Mouse (Mus musculus) stomach, embryonic 16.5 days (tissue): ENCODE data around the gene Tmem273. TPM values are rescaled to one million over a fixed set of nuclear protein-coding genes. Genes with fewer than 3 reads are reported as not detected.

ENCODE experiments used
- ATAC-seq: fragments of 200-750 bp; cut with Nextera tagmentation; 2 replicates; pipeline ENCODE4 v1.8.0; 2017; ENCODE audit warnings: moderate number of reproducible peaks, moderate TSS enrichment; ENCODE audit not compliant: insufficient read depth, low FRiP score
- H3K27ac ChIP-seq: fragments of 300-500 bp; sonication (generic); 2 replicates; pipeline ENCODE4 v1.5.1; 2014; ENCODE audit warnings: low read length
- H3K27me3 ChIP-seq: fragments of 300-500 bp; sonication (generic); 2 replicates; pipeline ENCODE4 v1.6.1; 2014; ENCODE audit warnings: low read length, control low read depth, mixed read lengths; ENCODE audit not compliant: control insufficient read depth, insufficient read depth
- H3K36me3 ChIP-seq: fragments of 300-500 bp; sonication (generic); 2 replicates; pipeline ENCODE4 v1.6.1; 2014; ENCODE audit warnings: low read length; ENCODE audit not compliant: control insufficient read depth, insufficient read depth
- H3K4me1 ChIP-seq: fragments of 300-500 bp; sonication (generic); 2 replicates; pipeline ENCODE4 v1.6.1; 2014; ENCODE audit warnings: low read length, control low read depth, mixed read lengths; ENCODE audit not compliant: control insufficient read depth, insufficient read depth
- H3K4me2 ChIP-seq: fragments of 300-500 bp; sonication (generic); 2 replicates; pipeline ENCODE4 v1.6.1; 2014; ENCODE audit warnings: low read depth, low read length, mixed read lengths
- H3K4me3 ChIP-seq: fragments of 300-500 bp; sonication (generic); replicated peaks from 2 replicates; pipeline ENCODE4 v1.5.1; 2014; ENCODE audit warnings: mild to moderate bottlenecking, low read length
- H3K9ac ChIP-seq: fragments of 300-500 bp; sonication (generic); 2 replicates; pipeline ENCODE4 v1.6.1; 2014; ENCODE audit warnings: low read length
- H3K9me3 ChIP-seq: fragments of 300-500 bp; sonication (generic); replicated peaks from 2 replicates; pipeline ENCODE4 v1.6.1; 2016; ENCODE audit warnings: low read length, control low read depth; ENCODE audit not compliant: control insufficient read depth
- WGBS: fragments of 180-500 bp; shearing (Covaris S2); extraction: QIAGEN DNeasy Blood & Tissue Kit; methylation state at CpG from one replicate; pipeline ENCODE4 v1.1.7; 2014; 5-methylcytosine and 5-hydroxymethylcytosine counted together
- polyA plus RNA-seq: library from polyadenylated mRNA; unstranded; fragments of >200 nt; fragmentation: Nextera tagmentation; extraction: Ambion mirVana; gene quantifications from 2 replicates; pipeline ENCODE4 v1.2.1, GENCODE M21; 2015

Tmem273 gene
- polyA plus RNA-seq, 1 experiment from 2014 or later: 1.5 TPM

DNA sequence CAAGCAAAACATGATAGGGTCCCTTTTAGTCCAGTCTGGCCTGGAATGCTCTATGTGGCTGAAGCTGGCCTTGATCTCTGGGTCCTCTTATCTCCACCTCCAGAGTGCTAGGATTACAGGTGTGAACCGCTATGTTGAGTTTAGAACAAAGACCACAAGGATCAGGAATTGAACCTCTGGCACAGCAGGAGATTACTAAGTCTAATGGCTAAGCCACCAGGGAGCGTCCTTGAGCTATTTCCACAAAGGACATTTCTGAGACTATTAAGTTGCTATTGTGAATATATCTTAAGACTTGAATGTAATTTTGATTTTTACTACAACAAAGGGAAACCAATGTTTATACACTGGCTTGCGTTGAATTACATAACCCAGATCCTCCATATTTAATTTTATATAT, 13.0 kb upstream of the Tmem273 start:
- no peak overlapping the region for H3K4me2 ChIP-seq
- H3K27ac ChIP-seq: no peak overlapping the region
- no peaks in the 10 kb centered on the region for H3K36me3 ChIP-seq
- H3K4me1 ChIP-seq: no peaks in the 10 kb centered on the region
- H3K9ac ChIP-seq: no peak overlapping the region
- no peaks in the 10 kb centered on the region for H3K9me3 ChIP-seq
- no peak overlapping the region for H3K4me3 ChIP-seq
- H3K27me3 ChIP-seq: no peaks in the 10 kb centered on the region
- 51% methylated on average over 3 of the region's 3 CpGs for WGBS
- ATAC-seq: no peak

DNA sequence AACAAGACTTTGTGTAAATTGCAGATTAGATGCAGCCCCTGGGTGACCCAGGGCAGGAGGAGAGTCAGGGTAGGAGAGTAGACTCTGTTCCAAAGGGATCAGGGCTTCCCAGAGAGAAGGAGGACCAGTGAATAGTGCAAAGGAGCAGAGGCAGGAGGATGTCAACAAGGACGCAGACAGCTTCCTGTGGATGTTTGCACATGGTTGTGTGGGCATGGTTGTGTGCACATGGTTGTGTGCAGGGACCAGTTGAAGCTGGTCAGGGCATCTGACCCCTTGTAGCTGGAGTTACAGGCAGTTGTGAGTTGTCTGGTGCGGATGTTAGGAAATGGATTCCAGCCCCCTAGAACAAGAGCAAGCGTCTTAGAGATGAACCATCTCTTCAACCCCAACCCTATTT, 12.3 kb upstream of the Tmem273 start:
- ATAC-seq: no peak
- Histone ChIP-seq H3K27ac (no peak overlapping the region), H3K36me3 (no peaks in the 10 kb centered on the region), H3K4me3 (no peak overlapping the region), H3K9ac (no peak overlapping the region), H3K4me2 (no peak overlapping the region), H3K4me1 (no peaks in the 10 kb centered on the region), H3K9me3 (no peaks in the 10 kb centered on the region), H3K27me3 (no peaks in the 10 kb centered on the region)
- WGBS: 85% methylated on average over 3 of the region's 3 CpGs

DNA sequence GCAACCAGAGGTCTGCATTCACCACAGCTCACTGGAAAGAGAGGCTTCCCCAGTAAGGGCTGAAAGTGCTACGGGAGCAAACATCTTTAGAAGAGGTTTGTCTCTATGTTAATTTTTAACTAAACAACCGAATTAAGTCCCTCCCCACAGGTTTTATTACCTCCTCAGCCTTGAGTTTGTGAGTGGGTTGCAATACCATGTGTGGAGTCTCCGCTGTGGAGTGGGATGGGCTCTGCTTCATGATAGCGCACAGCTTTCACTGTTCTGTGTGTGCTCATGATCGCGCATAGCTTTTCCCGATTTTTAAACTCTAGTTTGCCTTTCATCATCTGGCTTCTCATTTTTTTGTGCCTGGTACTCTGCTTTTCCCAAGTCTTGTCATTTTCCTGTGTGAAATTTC, 9.7 kb upstream of the Tmem273 start:
- no peaks in the 10 kb centered on the region for H3K36me3 ChIP-seq
- no peak overlapping the region for H3K4me3 ChIP-seq
- no peaks in the 10 kb centered on the region for H3K27me3 ChIP-seq
- WGBS: 76% methylated on average over 7 of the region's 7 CpGs
- no peak for ATAC-seq
- no peak overlapping the region for H3K9ac ChIP-seq
- H3K4me1 ChIP-seq: no peaks in the 10 kb centered on the region
- H3K9me3 ChIP-seq: no peaks in the 10 kb centered on the region
- no peak overlapping the region for H3K27ac ChIP-seq
- no peak overlapping the region for H3K4me2 ChIP-seq

DNA sequence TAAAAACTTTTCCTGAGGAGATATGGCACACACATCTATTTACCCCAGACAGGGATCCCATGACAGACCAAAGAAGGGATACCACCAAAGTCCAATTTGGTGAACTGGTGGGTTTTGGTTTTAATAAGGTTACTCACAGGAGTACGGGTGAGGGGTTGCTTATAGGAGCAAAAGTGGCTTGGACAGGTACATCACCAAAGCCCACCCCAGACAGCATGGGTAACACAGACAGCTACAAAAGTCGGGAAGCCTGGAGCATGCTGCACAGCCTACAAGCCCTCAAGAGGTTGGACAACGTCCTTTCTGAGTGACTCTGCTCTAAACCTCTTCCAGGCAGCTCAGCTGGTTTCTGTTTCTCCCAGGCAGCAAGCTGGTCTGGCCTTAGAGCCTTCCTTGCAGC, 7.4 kb upstream of the Tmem273 start:
- no peak overlapping the region for H3K4me2 ChIP-seq
- H3K4me1 ChIP-seq: no peaks in the 10 kb centered on the region
- H3K9ac ChIP-seq: no peak overlapping the region
- no peak for ATAC-seq
- WGBS: 82% methylated on average over 3 of the region's 3 CpGs
- H3K27ac ChIP-seq: no peak overlapping the region
- H3K4me3 ChIP-seq: no peak overlapping the region
- H3K9me3 ChIP-seq: no peaks in the 10 kb centered on the region
- no peaks in the 10 kb centered on the region for H3K36me3 ChIP-seq
- H3K27me3 ChIP-seq: no peaks in the 10 kb centered on the region

DNA sequence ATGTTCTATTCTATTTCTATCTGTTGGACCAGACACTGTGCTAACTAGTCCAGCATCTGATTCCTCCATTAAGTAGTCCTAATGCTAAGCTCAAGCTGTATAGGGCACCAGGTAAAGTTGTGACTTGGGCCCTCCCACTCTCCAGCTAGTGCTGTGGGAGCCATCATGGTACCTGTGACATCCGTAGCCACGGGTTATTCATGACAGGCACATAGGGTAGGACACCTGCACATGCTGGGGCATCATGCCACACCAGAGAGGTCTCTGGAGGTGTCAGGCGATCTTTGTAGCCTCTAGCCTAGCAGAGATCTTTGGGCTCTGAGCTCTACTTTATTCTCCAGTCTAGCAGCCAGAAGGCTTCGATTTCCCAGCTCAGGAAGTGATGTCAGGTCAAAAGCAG, 2.9 kb upstream of the Tmem273 start:
- 88% methylated on average over 4 of the region's 4 CpGs for WGBS
- Histone ChIP-seq H3K36me3 (no peaks in the 10 kb centered on the region), H3K4me3 (no peak overlapping the region), H3K4me2 (no peak overlapping the region), H3K9ac (no peak overlapping the region), H3K4me1 (no peaks in the 10 kb centered on the region), H3K27ac (no peak overlapping the region), H3K27me3 (no peaks in the 10 kb centered on the region), H3K9me3 (no peaks in the 10 kb centered on the region)
- ATAC-seq: no peak

DNA sequence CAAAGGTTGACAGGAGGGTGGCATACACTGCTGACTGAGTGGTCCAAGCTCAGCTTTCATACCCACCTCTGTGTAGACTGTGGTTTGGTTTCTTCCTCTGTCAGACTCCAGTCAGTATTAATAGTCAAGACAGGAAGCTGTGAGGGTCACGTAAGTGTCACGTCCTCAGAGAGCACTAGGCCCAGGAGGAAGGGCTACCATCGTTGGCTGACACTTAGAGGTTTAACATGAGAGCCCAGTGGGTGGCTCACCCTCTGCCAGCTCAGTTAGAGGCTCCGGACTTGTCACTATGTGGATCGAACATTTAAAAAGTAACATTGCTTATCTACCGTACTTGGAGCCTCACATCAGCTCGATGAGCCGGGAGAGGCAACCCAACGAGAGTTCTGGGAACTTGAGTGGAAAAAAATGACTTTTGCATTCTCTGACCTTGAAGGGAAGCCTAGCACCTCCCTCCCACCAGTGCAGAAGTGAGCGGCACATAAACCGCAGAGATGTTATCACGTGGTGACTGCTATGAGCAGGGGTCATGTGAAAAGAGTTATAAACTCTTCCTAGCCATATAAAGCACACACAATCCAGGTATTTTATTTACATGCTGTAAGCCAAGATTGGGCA, 1.5 kb upstream of the Tmem273 start:
- WGBS: 64% methylated on average over 12 of the region's 12 CpGs
- no peaks in the 10 kb centered on the region for H3K36me3 ChIP-seq
- H3K9me3 ChIP-seq: no peaks in the 10 kb centered on the region
- H3K4me1 ChIP-seq: no peaks in the 10 kb centered on the region
- H3K4me3 ChIP-seq: no peak overlapping the region
- no peak overlapping the region for H3K4me2 ChIP-seq
- no peaks in the 10 kb centered on the region for H3K27me3 ChIP-seq
- H3K9ac ChIP-seq: no peak overlapping the region
- no peak for ATAC-seq
- no peak overlapping the region for H3K27ac ChIP-seq

DNA sequence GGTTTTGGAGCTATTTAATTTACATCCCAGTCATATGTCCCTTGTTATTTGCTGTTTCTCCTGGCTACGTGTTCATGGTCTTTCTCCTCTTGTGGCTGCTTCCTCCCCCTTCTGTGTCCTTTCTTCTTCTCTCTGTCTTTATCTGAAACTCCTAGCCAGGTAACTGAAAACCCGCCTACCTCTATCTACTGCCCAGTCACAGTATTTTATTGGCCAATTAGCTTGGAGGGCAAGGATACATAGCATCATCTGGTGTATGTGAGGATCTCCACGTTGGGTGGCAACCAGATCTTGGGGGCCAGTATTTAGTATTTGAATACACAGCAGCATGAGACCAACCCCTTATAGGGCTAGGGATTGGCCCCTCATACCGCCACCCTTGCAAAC, 1.0 kb upstream of the Tmem273 start:
- no peaks in the 10 kb centered on the region for H3K4me1 ChIP-seq
- no peak overlapping the region for H3K4me2 ChIP-seq
- H3K36me3 ChIP-seq: no peaks in the 10 kb centered on the region
- no peak overlapping the region for H3K9ac ChIP-seq
- no peak for ATAC-seq
- no peak overlapping the region for H3K4me3 ChIP-seq
- H3K27ac ChIP-seq: no peak overlapping the region
- no peaks in the 10 kb centered on the region for H3K27me3 ChIP-seq
- H3K9me3 ChIP-seq: no peaks in the 10 kb centered on the region
- 69% methylated on average over 4 of the region's 4 CpGs for WGBS

DNA sequence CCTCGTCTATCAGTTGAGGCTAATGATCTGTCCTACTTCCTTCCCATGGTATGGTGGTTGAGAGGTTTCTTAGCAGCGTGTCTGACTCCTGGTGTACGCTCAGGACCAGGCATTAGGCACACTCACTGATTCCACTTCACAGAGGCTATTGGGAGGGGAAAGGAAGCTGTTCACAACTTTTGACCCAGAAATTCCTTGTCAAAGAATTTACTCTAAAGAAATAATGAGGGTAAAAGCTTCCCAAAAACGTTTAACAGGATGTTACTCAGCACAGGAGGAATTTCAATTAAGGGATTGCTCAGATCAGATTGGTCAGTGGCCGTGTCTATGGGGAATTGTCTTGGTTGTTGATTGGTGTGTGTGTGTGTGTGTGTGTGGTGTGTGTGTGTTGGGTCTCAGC, 1.9 kb downstream of the Tmem273 start:
- H3K4me1 ChIP-seq: no peaks in the 10 kb centered on the region
- WGBS: 56% methylated on average over 5 of the region's 5 CpGs
- no peaks in the 10 kb centered on the region for H3K36me3 ChIP-seq
- no peaks in the 10 kb centered on the region for H3K9me3 ChIP-seq
- H3K4me3 ChIP-seq: no peak overlapping the region
- H3K27me3 ChIP-seq: no peaks in the 10 kb centered on the region
- no peak overlapping the region for H3K27ac ChIP-seq
- no peak overlapping the region for H3K4me2 ChIP-seq
- no peak for ATAC-seq
- H3K9ac ChIP-seq: no peak overlapping the region

DNA sequence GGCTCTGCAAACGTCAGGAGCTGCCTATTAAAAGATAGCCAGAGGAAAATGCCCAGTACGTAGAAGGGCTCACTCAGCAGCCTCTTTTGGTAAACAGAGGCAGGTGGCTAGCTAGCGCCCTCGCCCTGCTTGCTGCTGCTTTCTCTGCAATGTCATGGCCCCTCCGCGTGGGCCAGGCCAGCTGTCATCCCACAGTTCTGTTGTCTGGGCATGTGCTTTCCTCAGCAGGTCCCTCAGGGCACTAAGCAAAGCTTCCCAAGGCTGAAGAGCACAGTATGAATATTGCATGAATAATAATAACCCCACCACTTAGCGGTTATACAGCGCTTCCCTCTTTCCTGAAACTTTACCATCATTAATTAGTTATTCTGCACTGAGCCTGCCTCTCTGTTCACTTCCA, 10.6 kb downstream of the Tmem273 start:
- no peak overlapping the region for H3K27ac ChIP-seq
- no peaks in the 10 kb centered on the region for H3K9me3 ChIP-seq
- no peak overlapping the region for H3K4me3 ChIP-seq
- H3K36me3 ChIP-seq: no peaks in the 10 kb centered on the region
- no peaks in the 10 kb centered on the region for H3K4me1 ChIP-seq
- H3K9ac ChIP-seq: no peak overlapping the region
- 58% methylated on average over 8 of the region's 8 CpGs for WGBS
- H3K4me2 ChIP-seq: no peak overlapping the region
- no peaks in the 10 kb centered on the region for H3K27me3 ChIP-seq
- no peak for ATAC-seq

DNA sequence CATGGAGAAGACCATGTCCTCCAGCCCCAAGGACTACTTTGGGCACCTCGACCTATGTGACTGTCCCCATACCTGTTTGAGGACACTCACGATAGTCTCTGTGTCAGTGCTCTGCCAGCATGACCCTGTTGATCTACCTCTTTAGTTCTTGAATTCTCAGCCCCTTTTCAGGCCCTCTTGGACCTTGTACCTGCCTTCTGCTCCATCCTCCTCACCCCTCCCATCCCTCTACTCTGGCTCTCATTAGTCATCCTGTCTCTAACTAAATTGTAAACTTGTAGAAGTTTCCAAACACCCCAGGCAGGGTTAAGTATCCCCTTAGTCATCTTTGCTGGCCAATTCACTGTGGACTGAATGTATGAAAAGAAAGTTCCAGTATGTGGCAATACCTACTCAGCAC, 12.0 kb downstream of the Tmem273 start:
- H3K9me3 ChIP-seq: no peaks in the 10 kb centered on the region
- H3K4me3 ChIP-seq: no peak overlapping the region
- H3K27ac ChIP-seq: no peak overlapping the region
- H3K4me2 ChIP-seq: no peak overlapping the region
- ATAC-seq: no peak
- H3K27me3 ChIP-seq: no peaks in the 10 kb centered on the region
- H3K36me3 ChIP-seq: no peaks in the 10 kb centered on the region
- WGBS: 71% methylated on average over 2 of the region's 2 CpGs
- H3K9ac ChIP-seq: no peak overlapping the region
- no peaks in the 10 kb centered on the region for H3K4me1 ChIP-seq
